Comparison of ENCODE assay signal across 8 mouse cellular contexts in the genomic region with DNA sequence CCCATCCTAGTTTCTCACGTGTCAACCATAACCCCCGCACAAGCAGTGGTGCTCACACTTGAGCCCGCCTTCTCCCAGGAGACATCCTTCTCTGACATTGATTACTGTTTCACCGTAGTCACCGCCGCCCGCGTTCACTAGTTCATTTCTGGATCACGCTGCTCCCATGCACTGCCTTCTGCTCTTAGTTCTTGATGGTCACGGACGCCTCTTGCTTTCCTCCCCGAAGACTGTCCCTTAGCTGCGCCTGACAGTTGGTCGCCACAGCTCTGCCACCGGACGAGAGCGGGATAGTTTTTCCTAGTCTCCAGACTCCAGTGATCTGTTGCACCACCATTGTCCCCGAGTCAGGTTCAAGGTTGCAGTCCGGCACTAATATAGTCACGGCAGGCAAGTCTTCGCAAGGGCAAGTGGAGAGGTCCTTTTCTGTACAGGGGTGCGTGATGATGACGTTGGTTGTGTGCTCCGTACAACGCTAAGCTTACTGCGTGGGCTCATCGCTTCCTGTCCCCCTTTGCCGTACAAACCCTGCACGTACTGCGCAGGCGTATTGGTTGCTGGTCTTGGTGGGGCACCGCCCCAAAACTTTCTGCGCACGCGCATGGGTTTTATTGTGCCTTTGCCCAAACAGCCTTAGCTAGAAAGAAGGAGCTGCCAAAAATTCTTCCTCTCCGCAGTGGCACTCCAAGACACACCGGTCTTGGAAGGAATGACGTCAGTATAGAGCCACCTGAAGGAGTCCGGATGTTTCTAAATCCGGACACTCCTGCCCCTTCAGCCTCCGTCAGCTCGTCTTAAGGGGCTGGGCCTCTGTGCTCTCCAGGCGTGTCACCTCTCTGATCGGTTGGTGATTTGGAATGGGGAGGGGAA. TPM values are rescaled to one million over a fixed set of nuclear protein-coding genes. Genes with fewer than 3 reads are reported as not detected.
DNase-seq lines count a peak whose midpoint lies in the region; ATAC-seq lines count a peak whose summit lies in the region.

A gene (plus strand): TSS at position 628 of the 870 bp plus-strand sequence.

- 0 out of 2 replicates have a peak, but pooled peaks cover 3% of the 10 kb centered on the region for H3K36me3 ChIP-seq in hindbrain, embryonic 11.5 days (ENCODE audit: control insufficient read depth, insufficient read depth, low read length)

- H3K4me3 ChIP-seq in hindbrain, embryonic 11.5 days (ENCODE audit: low read depth, low read length): peak within 1 kb of the TSS; percentile 66

- peaks cover 6% of the 10 kb centered on the region; the same call in 1 of the 2 replicates for H3K4me1 ChIP-seq in hindbrain, embryonic 11.5 days (replicated peaks; ENCODE audit: control insufficient read depth, insufficient read depth, low read length)

- H3K27ac ChIP-seq in hindbrain, embryonic 11.5 days (ENCODE audit: low read depth, low read length): peak within 1 kb of the TSS; percentile 80

- peak within 1 kb of the TSS; percentile 89 for H3K9ac ChIP-seq in hindbrain, embryonic 11.5 days (ENCODE audit: low read depth, low read length)

- ATAC-seq in hindbrain, embryonic 11.5 days (ENCODE audit: low FRiP score): peak; percentile 93

- DNase-seq in Muller cell, postnatal 12 days (ENCODE audit: inconsistent ontology term): peak; percentile 98
- DNase-seq in cerebellum, adult 9-11 months: peak; percentile 99
- DNase-seq in frontal cortex, adult 2 months (ENCODE audit: extremely low spot score in 1 of 2, low spot score in 1 of 2): peak; percentile 98 to 100
- peak; percentile 100 for DNase-seq in hindbrain, embryonic 11.5 days (ENCODE audit: low spot score)
- peak; percentile 99 for DNase-seq in layer of hippocampus, postnatal 10 days (ENCODE audit: low spot score in 2 of 2)
- DNase-seq in lung, postnatal 10 days: peak; percentile 99
- peak; percentile 98 for DNase-seq in ovary, postnatal 36 days (ENCODE audit: low spot score)
- peak; percentile 98 for DNase-seq in thymus, postnatal 25 days

- peaks cover 10% of the 10 kb centered on the region for H3K27me3 ChIP-seq in hindbrain, embryonic 11.5 days (ENCODE audit: control insufficient read depth, insufficient read depth, low read length)

- H3K4me2 ChIP-seq in hindbrain, embryonic 11.5 days (replicated peaks; ENCODE audit: low read depth, low read length): peak within 1 kb of the TSS; percentile 95

- WGBS in hindbrain, embryonic 11.5 days: 1% methylated on average over 44 of the region's 44 CpGs

- no peaks in the 10 kb centered on the region for H3K9me3 ChIP-seq in hindbrain, embryonic 11.5 days (ENCODE audit: control insufficient read depth, low read length)

RNA-seq across cellular contexts. Expression of the gene that starts here (rescaled TPM):
- 46.3 and 46.7 TPM in 2 replicates for polyA plus RNA-seq in frontal cortex, adult 2 months (2012; rRNA removed)
- 12.8 and 14.2 TPM in 2 replicates for polyA plus RNA-seq in hindbrain, embryonic 11.5 days (2014; fragmentation: Nextera tagmentation; extraction: Ambion mirVana)
- total RNA-seq in layer of hippocampus, postnatal 10 days (2021): 100 to 1,000 TPM in 1 of 2 experiments, 10 to 100 TPM in 1; 98.5 to 101 TPM

Comparison
In these comparisons a context has a peak if more than half of its experiments do, and no peak if none do; other contexts are left out.
1. Peak in every context shown above with its lines: DNase-seq, ATAC-seq, H3K4me3 ChIP-seq and H3K27ac ChIP-seq.